Mouse (Mus musculus): Measurements from ENCODE around the gene Proca1.

Proca1 gene

GRCm38 (mm10) chr11:78166161-78166560 is 27.0 kb upstream of the Proca1 start:
- no peak for DNase-seq (ENCODE audit: low spot score in 2 of 2)

- DNase-seq (ENCODE audit: low spot score in 2 of 2), result no peak
Observed at GRCm38 (mm10) chr11:78166640-78167039, 26.6 kb upstream of the Proca1 start.

- no peak for DNase-seq (ENCODE audit: low spot score in 2 of 2)
Observed at GRCm38 (mm10) chr11:78167257-78167959, 25.8 kb upstream of the Proca1 start.

- no peak for DNase-seq (ENCODE audit: low spot score in 2 of 2)
Observed at GRCm38 (mm10) chr11:78168541-78169468, 24.4 kb upstream of the Proca1 start.

GRCm38 (mm10) chr11:78170306-78170705 is 22.9 kb upstream of the Proca1 start:
- DNase-seq (ENCODE audit: low spot score in 2 of 2), result peak in 1 of 2 experiments; percentile 55

- no peak for DNase-seq (ENCODE audit: low spot score in 2 of 2)
Observed at GRCm38 (mm10) chr11:78171328-78171727, 21.9 kb upstream of the Proca1 start.

- DNase-seq (ENCODE audit: low spot score in 2 of 2), result no peak
Observed at GRCm38 (mm10) chr11:78172034-78172747, 21.0 kb upstream of the Proca1 start.

- no peak for DNase-seq (ENCODE audit: low spot score in 2 of 2)
Observed at GRCm38 (mm10) chr11:78172748-78173383, 20.3 kb upstream of the Proca1 start.

- DNase-seq (ENCODE audit: low spot score in 2 of 2), result no peak
Observed at GRCm38 (mm10) chr11:78174506-78174905, 18.7 kb upstream of the Proca1 start.

- no peak for DNase-seq (ENCODE audit: low spot score in 2 of 2)
Observed at GRCm38 (mm10) chr11:78175771-78176401, 17.3 kb upstream of the Proca1 start.

- peak; percentile 84 to 90 for DNase-seq (ENCODE audit: low spot score in 2 of 2)
Observed at GRCm38 (mm10) chr11:78176402-78176862, 16.8 kb upstream of the Proca1 start, which contains the start of the genes Nek8 and Tlcd1. Nek8 (minus strand) TSS chr11:78176675. Tlcd1 (plus strand) TSS chr11:78176711.

- DNase-seq (ENCODE audit: low spot score in 2 of 2), result no peak
Observed at GRCm38 (mm10) chr11:78176905-78177331, 16.3 kb upstream of the Proca1 start.

GRCm38 (mm10) chr11:78177437-78177836 is 15.8 kb upstream of the Proca1 start:
- DNase-seq (ENCODE audit: low spot score in 2 of 2), result no peak

- DNase-seq (ENCODE audit: low spot score in 2 of 2), result peak; percentile 92 to 93
Observed at GRCm38 (mm10) chr11:78177903-78178858, 15.0 kb upstream of the Proca1 start.

GRCm38 (mm10) chr11:78178859-78179437 is 14.2 kb upstream of the Proca1 start:
- DNase-seq (ENCODE audit: low spot score in 2 of 2), result no peak

- no peak for DNase-seq (ENCODE audit: low spot score in 2 of 2)
Observed at GRCm38 (mm10) chr11:78179438-78179999, 13.7 kb upstream of the Proca1 start.

- no peak for DNase-seq (ENCODE audit: low spot score in 2 of 2)
Observed at GRCm38 (mm10) chr11:78180081-78180761, 13.0 kb upstream of the Proca1 start.

GRCm38 (mm10) chr11:78181830-78182357 is 11.3 kb upstream of the Proca1 start:
- no peak for DNase-seq (ENCODE audit: low spot score in 2 of 2)
